Mouse (Mus musculus) small intestine, adult 2 months (tissue): ENCODE results near the gene Ppp1r2. TPM values are rescaled to one million over a fixed set of nuclear protein-coding genes. Genes with fewer than 3 reads are reported as not detected.

Experiments
- H3K27ac ChIP-seq: fragments of 200-500 bp; 2 replicates; pipeline ENCODE4 v1.5.1; 2012; ENCODE audit warnings: low read depth, low read length, control low read depth, inconsistent platforms; ENCODE audit not compliant: insufficient read depth
- H3K27me3 ChIP-seq: fragments of 200-500 bp; 2 replicates; pipeline ENCODE4 v1.6.1; 2012; ENCODE audit warnings: mild to moderate bottlenecking, moderate library complexity, low read length, inconsistent platforms; ENCODE audit not compliant: control insufficient read depth, insufficient read depth
- H3K36me3 ChIP-seq: fragments of 200-500 bp; 2 replicates; pipeline ENCODE4 v1.6.1; 2012; ENCODE audit warnings: mild to moderate bottlenecking, low read length, control low read depth, inconsistent platforms; ENCODE audit not compliant: control insufficient read depth, insufficient read depth
- H3K4me1 ChIP-seq: fragments of 200-500 bp; 2 replicates; pipeline ENCODE4 v1.6.1; 2012; ENCODE audit warnings: low read length, inconsistent platforms, mixed read lengths; ENCODE audit not compliant: control insufficient read depth, insufficient read depth, insufficient read length
- H3K4me3 ChIP-seq: fragments of 200-500 bp; 2 replicates; pipeline ENCODE4 v1.5.1; 2012; ENCODE audit warnings: low read depth, mild to moderate bottlenecking, control low read depth, inconsistent platforms, low read length, moderate library complexity
- CTCF ChIP-seq: fragments of 200-500 bp; IDR thresholded peaks from 2 replicates; pipeline ENCODE4 v1.5.1; 2012; ENCODE audit warnings: low read depth, mild to moderate bottlenecking, control low read depth, inconsistent platforms, low read length, moderate library complexity, mixed read lengths; ENCODE audit not compliant: insufficient replicate concordance, insufficient read length; ENCODE audit errors: extremely low read depth
- POLR2A ChIP-seq: fragments of 200-500 bp; IDR thresholded peaks from 2 replicates; pipeline ENCODE4 v1.6.1; 2012; ENCODE audit warnings: low read depth, mild to moderate bottlenecking, control low read depth, inconsistent platforms, low read length, moderate library complexity
- WGBS: fragments of 180-500 bp; shearing (Covaris S2); methylation state at CpG from one replicate; pipeline ENCODE4 v1.1.7; 2018; 5-methylcytosine and 5-hydroxymethylcytosine counted together
- polyA plus RNA-seq: library from polyadenylated mRNA; depleted of rRNA; stranded (reverse); fragments of >200 nt; gene quantifications from 2 replicates; pipeline ENCODE4 v1.2.3, GENCODE M21; 2012

The Ppp1r2 gene
- polyA plus RNA-seq, 1 experiment: 83.9 TPM

GRCm38 (mm10) chr16:31274084-31274483, 993 bp downstream of the Ppp1r2 start:
- Histone ChIP-seq H3K27me3 (no peaks in the 10 kb centered on the region), H3K4me3 (no peak overlapping the region), H3K27ac (peak overlapping the region; percentile 76; the same call in 1 of the 2 replicates), H3K36me3 (no peaks in the 10 kb centered on the region), H3K4me1 (peaks cover 4% of the 10 kb centered on the region; the same call in 1 of the 2 replicates)
- TF ChIP-seq POLR2A (no peak), CTCF (no peak)
- 2% methylated on average over 6 of the region's 6 CpGs for WGBS

- Histone ChIP-seq H3K27me3 (no peaks in the 10 kb centered on the region), H3K4me1 (0 out of 2 replicates have a peak, but pooled peaks cover 2% of the 10 kb centered on the region), H3K27ac (no peak overlapping the region), H3K36me3 (peaks cover 10% of the 10 kb centered on the region), H3K4me3 (no peak overlapping the region)
- TF ChIP-seq POLR2A: no peak
- TF ChIP-seq CTCF: no peak
- WGBS: 86% methylated on average over 2 of the region's 2 CpGs
Measured at GRCm38 (mm10) chr16:31266692-31267091, 8.4 kb downstream of the Ppp1r2 start.

- H3K27me3 ChIP-seq: no peaks in the 10 kb centered on the region
- 87% methylated on average over 2 of the region's 2 CpGs for whole genome bisulfite sequencing
- H3K4me3 ChIP-seq: no peak overlapping the region
- H3K36me3 ChIP-seq: peaks cover 45% of the 10 kb centered on the region
- no peaks in the 10 kb centered on the region for H3K4me1 ChIP-seq
- no peak overlapping the region for H3K27ac ChIP-seq
- TF ChIP-seq POLR2A (no peak), CTCF (no peak)
Measured at GRCm38 (mm10) chr16:31256151-31256550, 18.9 kb downstream of the Ppp1r2 start.

- no peaks in the 10 kb centered on the region for H3K27me3 ChIP-seq
- no peak overlapping the region for H3K27ac ChIP-seq
- H3K36me3 ChIP-seq: peaks cover 42% of the 10 kb centered on the region
- no peaks in the 10 kb centered on the region for H3K4me1 ChIP-seq
- TF ChIP-seq POLR2A: no peak
- no peak for TF ChIP-seq CTCF
- 86% methylated on average over 3 of the region's 3 CpGs for WGBS
- no peak overlapping the region for H3K4me3 ChIP-seq
Measured at GRCm38 (mm10) chr16:31255685-31256084, 19.4 kb downstream of the Ppp1r2 start.

- Histone ChIP-seq H3K4me3 (no peak overlapping the region), H3K36me3 (peaks cover 9% of the 10 kb centered on the region; the same call in 1 of the 2 replicates), H3K4me1 (no peaks in the 10 kb centered on the region; the same call in 1 of the 2 replicates), H3K27me3 (no peaks in the 10 kb centered on the region), H3K27ac (no peak overlapping the region)
- TF ChIP-seq CTCF (no peak), POLR2A (no peak)
- WGBS: 67% methylated on average over 3 of the region's 3 CpGs
Measured at GRCm38 (mm10) chr16:31249401-31249800, 25.7 kb downstream of the Ppp1r2 start.

GRCm38 (mm10) chr16:31248717-31249116, 26.4 kb downstream of the Ppp1r2 start:
- Histone ChIP-seq H3K27ac (no peak overlapping the region), H3K27me3 (no peaks in the 10 kb centered on the region), H3K4me3 (no peak overlapping the region), H3K36me3 (peaks cover 7% of the 10 kb centered on the region; the same call in 1 of the 2 replicates), H3K4me1 (no peaks in the 10 kb centered on the region; the same call in 1 of the 2 replicates)
- TF ChIP-seq CTCF (no peak), POLR2A (no peak)
- WGBS: 92% methylated on average over 13 of the region's 13 CpGs

- Histone ChIP-seq H3K27me3 (no peaks in the 10 kb centered on the region), H3K4me1 (no peaks in the 10 kb centered on the region; the same call in 1 of the 2 replicates), H3K36me3 (peaks cover 5% of the 10 kb centered on the region; the same call in 1 of the 2 replicates), H3K4me3 (no peak overlapping the region), H3K27ac (peak overlapping the region; percentile 16; the same call in 1 of the 2 replicates)
- TF ChIP-seq CTCF (no peak), POLR2A (no peak)
- WGBS: 22% methylated on average over 7 of the region's 7 CpGs
Measured at GRCm38 (mm10) chr16:31247442-31247841, 27.6 kb downstream of the Ppp1r2 start.
